Mouse (Mus musculus) T-cell, adult 2 months (primary cell): ENCODE results near the gene Marveld3.

Source experiments
- DNase-seq: peaks from one replicate; pipeline ENCODE4 v3.0.0; 2022; ENCODE audit warnings: low spot score

Marveld3 gene

DNA sequence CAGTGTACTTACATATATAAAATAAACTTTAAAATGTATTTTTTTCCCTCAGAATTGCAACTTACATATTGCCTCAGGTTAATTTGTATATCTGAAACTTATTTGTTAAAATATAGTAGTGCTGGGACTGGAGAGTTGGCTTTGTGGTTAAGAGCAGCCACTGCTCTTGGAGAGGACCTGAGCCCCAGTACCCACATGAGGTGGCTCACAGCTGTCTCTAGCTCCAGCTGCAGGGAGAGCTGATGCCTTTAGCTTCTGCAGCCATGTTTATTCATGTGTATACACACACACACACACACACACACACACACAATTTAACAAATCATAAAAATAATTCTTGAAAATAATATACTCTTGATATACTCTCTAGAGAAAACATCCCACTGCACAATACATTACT is 59.6 kb downstream of the Marveld3 start:
- no peak for DNase-seq
